Mouse (Mus musculus) urinary bladder, adult 18-20 months (tissue): ENCODE results near the gene Grwd1.
"Not testable (repeated sequence)": the region's sequence is repeated elsewhere in the genome, so short reads cannot be mapped to it uniquely, and the experiment has no call there.

Experiments used
- DNase-seq, 2 experiments: peaks; one replicate each; pipeline ENCODE4 v3.0.0; 2022; ENCODE audit warnings: low spot score in 2 of 2, mixed read lengths in 2 of 2

Gene Grwd1

GRCm38 (mm10) chr7:45830427-45831127, at the start of gene Grwd1:
Gene Grwd1 (minus strand): TSS chr7:45830944.
- DNase-seq: peak; percentile 66 to 82

GRCm38 (mm10) chr7:45880531-45880930, 49.8 kb upstream of the Grwd1 start:
- DNase-seq: no peak

GRCm38 (mm10) chr7:45878278-45878677, 47.5 kb upstream of the Grwd1 start, which contains the start of gene Grin2d:
Gene Grin2d (minus strand): TSS chr7:45878378.
- DNase-seq: not testable (repeated sequence)

GRCm38 (mm10) chr7:45876895-45877294, 46.2 kb upstream of the Grwd1 start:
- DNase-seq: no peak

- peak; percentile 50 to 77 for DNase-seq
Measured at GRCm38 (mm10) chr7:45873061-45873947, 42.6 kb upstream of the Grwd1 start.

- peak; percentile 78 to 80 for DNase-seq
Measured at GRCm38 (mm10) chr7:45872624-45873023, 41.9 kb upstream of the Grwd1 start, which contains the start of gene Kdelr1. Gene Kdelr1 (plus strand): TSS chr7:45872772.

- no peak for DNase-seq
Measured at GRCm38 (mm10) chr7:45870282-45871058, 39.7 kb upstream of the Grwd1 start.

- DNase-seq: no peak
Measured at GRCm38 (mm10) chr7:45869787-45870186, 39.0 kb upstream of the Grwd1 start.

GRCm38 (mm10) chr7:45869107-45869670, 38.4 kb upstream of the Grwd1 start:
- DNase-seq: no peak

- DNase-seq: no peak
Measured at GRCm38 (mm10) chr7:45867871-45868270, 37.1 kb upstream of the Grwd1 start.

- DNase-seq: peak; percentile 88 to 89
Measured at GRCm38 (mm10) chr7:45865925-45866910, 35.5 kb upstream of the Grwd1 start.

GRCm38 (mm10) chr7:45864435-45864834, 33.7 kb upstream of the Grwd1 start:
- DNase-seq: no peak

GRCm38 (mm10) chr7:45862804-45863203, 32.1 kb upstream of the Grwd1 start:
- no peak for DNase-seq

- DNase-seq: no peak
Measured at GRCm38 (mm10) chr7:45859008-45859407, 28.3 kb upstream of the Grwd1 start.

GRCm38 (mm10) chr7:45856950-45857901, 26.5 kb upstream of the Grwd1 start:
- no peak for DNase-seq

- DNase-seq: no peak
Measured at GRCm38 (mm10) chr7:45853089-45853488, 22.3 kb upstream of the Grwd1 start.

GRCm38 (mm10) chr7:45850661-45851060, 19.9 kb upstream of the Grwd1 start:
- DNase-seq: no peak

GRCm38 (mm10) chr7:45848447-45849027, 17.8 kb upstream of the Grwd1 start:
- no peak for DNase-seq
